Mouse (Mus musculus) left cerebral cortex, postnatal 25 days (tissue): ENCODE results near the gene Lag3. TPM values are rescaled to one million over a fixed set of nuclear protein-coding genes. Genes with fewer than 3 reads are reported as not detected.
"Not testable (repeated sequence)": the region's sequence is repeated elsewhere in the genome, so short reads cannot be mapped to it uniquely, and the experiment has no call there.

Experiments
- DNase-seq, 2 experiments: peaks; one replicate each; pipeline ENCODE4 v3.0.0; 2022; ENCODE audit warnings: low spot score in 2 of 2, mixed read lengths in 1 of 2
- intact Hi-C: fragments of 180-260 bp; cut with DNase I; formaldehyde crosslinking; loops from one replicate; pipeline ENCODE4 v1.15.1; 2025
- total RNA-seq, 2 experiments: library from RNA; stranded (reverse); gene quantifications; 2 replicates each; pipeline ENCODE4 v1.2.3; 2021

The Lag3 gene
- total RNA-seq, 2 experiments from 2014 or later = 2.9 to 3.6 TPM

GRCm38 (mm10) chr6:124904991-124905860 is 6.3 kb downstream of the Lag3 start:
- intact Hi-C loops = loop anchor here (1.0 kb wide), 3 partner anchors 13 to 42 kb away; partner anchors contain the start of gene Gpr162
- no peak for DNase-seq

GRCm38 (mm10) chr6:124904161-124904981 is 7.1 kb downstream of the Lag3 start:
- DNase-seq = peak; percentile 79 to 93
- intact Hi-C loops = loop anchor here (1.0 kb wide), 3 partner anchors 14 to 41 kb away; partner anchors contain the start of gene Gpr162

DNA sequence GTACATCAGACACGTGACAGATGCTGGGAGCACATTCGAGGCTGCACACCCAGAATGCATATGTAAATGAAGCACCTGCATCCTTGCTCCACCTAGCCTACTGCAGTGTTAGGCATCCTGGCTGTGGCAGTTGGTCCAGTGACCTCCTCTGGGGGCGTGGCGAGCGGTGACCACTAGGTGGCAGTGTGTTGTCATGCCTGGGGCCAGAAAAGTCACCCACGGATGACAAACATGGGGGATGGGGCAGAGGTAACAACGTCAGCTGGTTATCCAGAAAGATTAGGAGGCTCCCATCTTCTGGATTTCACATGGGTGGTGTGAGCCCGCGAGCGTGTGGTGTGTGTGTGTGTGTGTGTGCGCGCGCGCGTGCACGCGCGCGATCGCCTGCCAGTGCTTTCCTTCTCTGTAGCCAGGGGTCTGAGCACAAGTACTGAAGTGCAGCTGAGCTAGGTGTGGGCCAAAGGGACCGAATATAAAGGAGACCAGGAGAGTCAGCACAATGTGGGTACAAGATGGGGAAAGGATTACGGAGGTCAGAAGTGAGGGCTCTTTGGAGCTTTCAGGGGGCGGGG is 7.8 kb downstream of the Lag3 start:
- intact Hi-C loops = loop anchor here (1.0 kb wide), 3 partner anchors 15 to 40 kb away; partner anchors contain the start of gene Gpr162
- peak; percentile 89 to 94 for DNase-seq

GRCm38 (mm10) chr6:124901851-124902250 is 9.7 kb downstream of the Lag3 start:
- DNase-seq = no peak
- intact Hi-C loops = no loop called here

GRCm38 (mm10) chr6:124900801-124901480 is 10.6 kb downstream of the Lag3 start:
- peak in 1 of 2 experiments; percentile 66 for DNase-seq
- intact Hi-C loops = no loop called here

DNA sequence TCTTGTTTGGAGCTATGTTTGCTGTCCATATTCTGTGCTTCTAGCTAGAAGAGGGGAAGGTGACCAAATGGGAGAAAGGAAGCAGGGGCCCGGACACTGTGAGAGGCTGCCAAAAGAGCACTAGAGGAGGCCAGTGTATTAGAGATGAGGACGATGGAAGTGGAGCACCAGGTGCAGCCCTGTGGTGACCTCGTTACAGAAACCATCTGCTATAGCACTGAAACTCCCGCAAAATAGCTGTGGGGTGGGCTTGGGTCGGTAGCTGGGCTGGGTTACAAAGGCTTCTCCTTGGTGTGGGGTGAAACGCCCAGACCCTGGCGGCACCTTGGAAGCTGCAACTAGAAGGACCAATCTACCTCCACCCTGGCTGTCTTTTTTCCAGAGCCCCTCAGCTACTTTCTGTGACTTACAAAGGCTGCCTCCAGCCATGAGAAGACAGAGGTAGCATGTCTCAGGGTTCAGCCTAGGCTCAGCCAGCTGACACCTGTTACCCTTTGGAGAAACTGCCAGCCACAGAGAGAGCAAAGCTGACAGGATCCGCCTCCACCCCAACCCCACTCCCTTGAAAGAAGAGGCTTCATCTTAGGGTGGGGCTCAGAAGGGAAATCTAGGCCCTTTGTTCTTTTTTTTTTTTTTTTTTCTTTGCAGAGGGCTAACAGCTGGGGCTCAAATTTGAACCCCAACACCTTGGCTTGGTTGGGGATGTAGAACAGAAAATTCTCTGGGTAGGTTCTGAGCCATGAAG is 11.3 kb downstream of the Lag3 start:
- DNase-seq = no peak
- intact Hi-C loops = no loop called here

- intact Hi-C loops = no loop called here
- no peak for DNase-seq
Observed at GRCm38 (mm10) chr6:124898359-124898758, 13.1 kb downstream of the Lag3 start.

GRCm38 (mm10) chr6:124894113-124894512 is 17.4 kb downstream of the Lag3 start:
- intact Hi-C loops, DNase-seq: not testable (repeated sequence)

DNA sequence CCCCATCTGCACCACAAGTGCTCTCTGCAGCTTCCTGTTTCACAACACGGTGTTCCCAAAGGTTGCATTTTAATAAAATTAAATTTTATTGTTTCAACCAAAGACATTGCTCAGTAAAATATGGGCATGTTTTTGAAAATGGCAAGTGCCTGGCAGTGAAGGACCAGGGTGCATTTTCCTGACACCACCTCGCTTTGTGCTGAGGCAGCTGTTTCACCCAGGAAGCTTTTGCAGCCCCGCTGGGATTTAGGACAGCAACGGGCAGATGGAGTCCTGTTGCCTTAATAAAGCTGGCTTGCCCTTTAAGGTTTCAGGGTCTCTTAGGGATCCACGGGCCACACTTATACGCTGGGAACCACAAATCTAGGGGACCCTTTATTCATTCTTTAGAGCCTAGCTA is 20.5 kb downstream of the Lag3 start:
- no peak for DNase-seq
- intact Hi-C loops = no loop called here

GRCm38 (mm10) chr6:124888555-124889125 is 22.9 kb downstream of the Lag3 start:
- intact Hi-C loops = no loop called here
- DNase-seq = no peak

GRCm38 (mm10) chr6:124887986-124888385 is 23.5 kb downstream of the Lag3 start, which contains the start of gene Cd4:
Gene Cd4, minus strand, starts transcription at chr6:124888221.
- intact Hi-C loops = no loop called here
- no peak for DNase-seq

GRCm38 (mm10) chr6:124885956-124886381 is 25.5 kb downstream of the Lag3 start:
- intact Hi-C loops = no loop called here

DNA sequence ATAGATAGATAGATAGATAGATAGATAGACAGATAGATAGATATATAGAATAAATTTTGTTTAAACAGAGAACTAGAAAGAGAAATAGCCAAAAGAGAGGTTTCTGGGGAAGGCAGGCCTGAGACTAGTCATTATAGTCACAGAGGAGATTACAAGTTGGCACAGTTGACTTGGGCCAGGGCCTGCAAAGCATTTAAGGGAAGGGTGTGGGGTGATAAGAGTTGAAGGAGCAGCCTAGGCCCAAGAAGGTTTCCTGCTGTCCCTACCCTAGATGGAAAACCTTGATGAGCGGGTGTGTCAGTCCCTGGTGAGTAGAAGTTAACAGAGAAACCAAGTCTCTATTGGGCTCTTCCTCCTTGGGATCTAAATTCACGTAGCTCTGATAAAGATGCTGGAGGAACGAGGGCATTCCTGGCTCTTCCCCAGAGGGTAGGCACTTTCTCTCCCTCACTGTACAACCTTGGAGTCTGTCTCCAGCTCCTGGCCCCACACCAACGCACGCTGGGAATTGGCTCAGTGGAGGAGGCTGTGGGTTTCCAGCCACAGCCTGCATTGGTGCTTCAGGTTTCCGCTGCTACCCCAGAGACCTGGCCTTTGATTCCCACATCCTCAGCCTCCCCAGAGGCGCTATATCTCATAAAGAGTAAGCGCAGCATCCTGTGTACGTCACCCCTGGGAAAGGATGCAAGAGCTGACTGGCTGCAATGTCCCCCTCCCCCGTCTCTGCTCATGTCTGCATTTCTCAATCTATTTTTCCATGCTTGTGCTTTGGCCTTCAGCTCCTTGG is 26.6 kb downstream of the Lag3 start:
- DNase-seq = no peak
- intact Hi-C loops = no loop called here

More at GRCm38 (mm10) chr6:124885956-124886381, 25.5 kb downstream of the Lag3 start:
- no peak for DNase-seq

DNA sequence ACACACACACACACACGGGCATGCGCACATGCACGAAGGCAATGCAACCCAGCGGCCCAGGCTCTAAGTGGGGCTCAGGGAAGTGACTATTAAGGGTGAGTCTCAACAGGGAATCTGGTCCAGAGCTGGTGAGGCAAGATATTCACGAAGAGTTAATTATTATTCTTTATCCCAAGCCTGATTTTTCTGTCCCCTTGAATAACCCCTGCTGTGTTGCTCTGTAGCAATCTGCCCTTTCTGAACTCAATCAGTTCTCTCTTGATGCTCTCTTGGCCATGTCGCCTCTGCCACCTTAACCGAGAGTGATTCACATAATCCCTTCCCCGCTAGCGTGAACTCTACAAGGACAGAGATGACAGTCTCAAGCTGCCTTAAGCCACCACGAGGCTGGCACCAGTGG is 28.2 kb downstream of the Lag3 start:
- intact Hi-C loops = no loop called here
- no peak for DNase-seq

DNA sequence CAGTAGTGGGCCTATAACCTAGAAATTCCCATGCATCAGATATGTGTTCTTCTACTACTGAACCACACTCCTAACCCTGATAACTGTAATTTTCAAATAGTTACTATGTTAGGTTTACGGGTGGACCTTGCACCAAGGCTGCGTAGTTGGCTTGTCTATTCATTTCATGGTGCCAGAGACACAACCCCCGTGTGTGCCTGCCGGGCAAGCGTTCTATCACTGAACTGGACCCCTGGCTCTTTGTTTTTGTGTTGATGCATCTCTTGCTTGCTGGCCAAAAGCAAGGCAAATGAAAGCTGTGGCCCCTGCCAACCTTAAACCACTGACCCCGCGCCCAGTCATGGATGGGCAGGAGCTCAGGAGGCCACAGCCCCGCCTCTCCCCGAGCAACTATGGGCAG is 29.7 kb downstream of the Lag3 start:
- no peak for DNase-seq
- intact Hi-C loops = no loop called here

GRCm38 (mm10) chr6:124879390-124879789 is 32.1 kb downstream of the Lag3 start:
- intact Hi-C loops = no loop called here
- no peak for DNase-seq

- intact Hi-C loops = no loop called here
- no peak for DNase-seq
Observed at GRCm38 (mm10) chr6:124874348-124874747, 37.2 kb downstream of the Lag3 start.

GRCm38 (mm10) chr6:124866560-124866959 is 44.9 kb downstream of the Lag3 start:
- DNase-seq = no peak
- intact Hi-C loops = no loop called here
